Mouse (Mus musculus): Measurements from ENCODE around the gene Rnf43.
A peak's percentile ranks its signal among the peaks of the same experiment; 100 is the strongest.

DNA sequence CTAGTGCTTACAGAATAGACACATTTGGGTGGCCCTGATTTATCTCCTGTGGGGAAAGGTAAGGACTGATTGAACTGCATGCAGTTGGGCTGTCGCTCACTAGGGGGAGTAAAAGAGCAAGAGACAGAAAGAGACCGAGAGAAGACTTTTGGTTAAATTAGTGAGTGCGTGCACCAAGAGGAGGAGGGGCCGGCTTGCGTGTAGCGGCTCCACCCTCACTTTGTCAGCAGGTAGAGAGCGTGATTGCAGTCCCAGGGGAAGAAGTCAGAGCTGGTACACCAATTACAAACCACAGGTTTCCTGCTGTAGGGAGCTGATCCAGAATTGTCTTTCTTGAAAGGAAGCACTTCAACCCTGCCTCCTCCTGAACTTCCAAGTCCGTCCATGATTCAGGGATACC, at the start of gene Rnf43:
- TF ChIP-seq CTCF (IDR thresholded peaks at IDR 0.05; ENCODE audit: control insufficient read depth, insufficient read depth, insufficient read length), result peak; percentile 44
- TF ChIP-seq USF1 (IDR thresholded peaks at IDR 0.05; ENCODE audit: low read depth), result no peak
- TF ChIP-seq MYOG (IDR thresholded peaks at IDR 0.05; ENCODE audit: control insufficient read depth, extremely low read depth, insufficient read length), result no peak
- TF ChIP-seq MAX (IDR thresholded peaks at IDR 0.05), result no peak

Data from C2C12 (cell line).